Mouse (Mus musculus) stomach, embryonic 14.5 days (tissue): ENCODE measurements around the gene Aig1. TPM values are rescaled to one million over a fixed set of nuclear protein-coding genes. Genes with fewer than 3 reads are reported as not detected.

Experiments used
- ATAC-seq: fragments of 200-750 bp; cut with Nextera tagmentation; 2 replicates; pipeline ENCODE4 v1.8.0; 2017; ENCODE audit warnings: low read depth, moderate TSS enrichment; ENCODE audit not compliant: insufficient number of reproducible peaks, insufficient read depth, low FRiP score
- H3K27ac ChIP-seq: fragments of 300-500 bp; sonication (generic); 2 replicates; pipeline ENCODE4 v1.5.1; 2014; ENCODE audit warnings: mild to moderate bottlenecking, low read length, moderate library complexity, mixed read lengths
- H3K27me3 ChIP-seq: fragments of 300-500 bp; sonication (generic); 2 replicates; pipeline ENCODE4 v1.6.1; 2014; ENCODE audit warnings: low read length, control low read depth, mixed read lengths; ENCODE audit not compliant: control insufficient read depth, insufficient read depth
- H3K36me3 ChIP-seq: fragments of 300-500 bp; sonication (generic); 2 replicates; pipeline ENCODE4 v1.6.1; 2014; ENCODE audit warnings: mild to moderate bottlenecking, control low read depth, low read length, moderate library complexity, mixed read lengths; ENCODE audit not compliant: control insufficient read depth, insufficient read depth
- H3K4me1 ChIP-seq: fragments of 300-500 bp; sonication (generic); 2 replicates; pipeline ENCODE4 v1.6.1; 2014; ENCODE audit warnings: low read length, control low read depth, mixed read lengths; ENCODE audit not compliant: control insufficient read depth, insufficient read depth
- H3K4me2 ChIP-seq: fragments of 300-500 bp; sonication (generic); replicated peaks from 2 replicates; pipeline ENCODE4 v1.6.1; 2014; ENCODE audit warnings: low read depth, low read length, control low read depth
- H3K4me3 ChIP-seq: fragments of 300-500 bp; sonication (generic); 2 replicates; pipeline ENCODE4 v1.5.1; 2014; ENCODE audit warnings: low read depth, low read length, control low read depth
- H3K9ac ChIP-seq: fragments of 300-500 bp; sonication (generic); replicated peaks from 2 replicates; pipeline ENCODE4 v1.6.1; 2014; ENCODE audit warnings: low read depth, mild to moderate bottlenecking, control low read depth, low read length, moderate library complexity, mixed read lengths
- H3K9me3 ChIP-seq: fragments of 300-500 bp; sonication (generic); 2 replicates; pipeline ENCODE4 v1.6.1; 2016; ENCODE audit warnings: low read depth, low read length, control low read depth; ENCODE audit not compliant: control insufficient read depth
- WGBS: fragments of 180-500 bp; shearing (Covaris S2); extraction: QIAGEN DNeasy Blood & Tissue Kit; methylation state at CpG from one replicate; pipeline ENCODE4 v1.1.7; 2014; 5-methylcytosine and 5-hydroxymethylcytosine counted together
- polyA plus RNA-seq: library from polyadenylated mRNA; unstranded; fragments of >200 nt; fragmentation: Nextera tagmentation; extraction: Ambion mirVana; gene quantifications from 2 replicates; pipeline ENCODE4 v1.2.1, GENCODE M21; 2014

The Aig1 gene
- polyA plus RNA-seq, 1 experiment from 2014 or later, result 38.6 TPM

- no peaks in the 10 kb centered on the region for H3K4me1 ChIP-seq
- H3K4me2 ChIP-seq, result no peak overlapping the region
- H3K9me3 ChIP-seq, result no peaks in the 10 kb centered on the region
- H3K9ac ChIP-seq, result no peak overlapping the region
- H3K36me3 ChIP-seq, result no peaks in the 10 kb centered on the region
- H3K27ac ChIP-seq, result no peak overlapping the region
- no peaks in the 10 kb centered on the region for H3K27me3 ChIP-seq
- ATAC-seq, result no peak
- H3K4me3 ChIP-seq, result no peak overlapping the region
- WGBS, result 79% methylated on average over 2 of the region's 2 CpGs
Measured at GRCm38 (mm10) chr10:13677440-13677839, 191.3 kb downstream of the Aig1 start.

GRCm38 (mm10) chr10:13675033-13675379 is 193.8 kb downstream of the Aig1 start:
- 88% methylated on average over 3 of the region's 3 CpGs for WGBS
- Histone ChIP-seq H3K9me3 (no peaks in the 10 kb centered on the region), H3K4me2 (no peak overlapping the region), H3K4me3 (no peak overlapping the region), H3K36me3 (no peaks in the 10 kb centered on the region), H3K9ac (no peak overlapping the region), H3K27ac (no peak overlapping the region), H3K27me3 (no peaks in the 10 kb centered on the region), H3K4me1 (no peaks in the 10 kb centered on the region)
- ATAC-seq, result no peak

GRCm38 (mm10) chr10:13674304-13675032 is 194.3 kb downstream of the Aig1 start:
- WGBS, result 80% methylated on average over 7 of the region's 7 CpGs

GRCm38 (mm10) chr10:13667166-13667696 is 201.5 kb downstream of the Aig1 start:
- Histone ChIP-seq H3K4me3 (no peak overlapping the region), H3K27me3 (no peaks in the 10 kb centered on the region), H3K27ac (no peak overlapping the region), H3K9me3 (no peaks in the 10 kb centered on the region), H3K9ac (no peak overlapping the region), H3K4me1 (no peaks in the 10 kb centered on the region), H3K4me2 (no peak overlapping the region), H3K36me3 (no peaks in the 10 kb centered on the region)
- ATAC-seq, result no peak
- WGBS, result 63% methylated on average over 10 of the region's 10 CpGs

More at GRCm38 (mm10) chr10:13674304-13675032, 194.3 kb downstream of the Aig1 start:
- ATAC-seq, result no peak
- Histone ChIP-seq H3K27ac (no peak overlapping the region), H3K27me3 (no peaks in the 10 kb centered on the region), H3K36me3 (no peaks in the 10 kb centered on the region), H3K9ac (no peak overlapping the region), H3K4me3 (no peak overlapping the region), H3K9me3 (no peaks in the 10 kb centered on the region), H3K4me2 (no peak overlapping the region), H3K4me1 (no peaks in the 10 kb centered on the region)

- H3K4me2 ChIP-seq, result no peak overlapping the region
- no peak overlapping the region for H3K4me3 ChIP-seq
- ATAC-seq, result no peak
- H3K27ac ChIP-seq, result no peak overlapping the region
- H3K27me3 ChIP-seq, result no peaks in the 10 kb centered on the region
- no peak overlapping the region for H3K9ac ChIP-seq
- H3K9me3 ChIP-seq, result no peaks in the 10 kb centered on the region
- no peaks in the 10 kb centered on the region for H3K4me1 ChIP-seq
- no peaks in the 10 kb centered on the region for H3K36me3 ChIP-seq
Measured at GRCm38 (mm10) chr10:13663476-13663875, 205.3 kb downstream of the Aig1 start.

GRCm38 (mm10) chr10:13659778-13660177 is 209.0 kb downstream of the Aig1 start:
- 56% methylated on average over 2 of the region's 2 CpGs for WGBS
- no peaks in the 10 kb centered on the region for H3K36me3 ChIP-seq
- no peak overlapping the region for H3K4me2 ChIP-seq
- H3K27me3 ChIP-seq, result no peaks in the 10 kb centered on the region
- H3K9ac ChIP-seq, result no peak overlapping the region
- ATAC-seq, result no peak
- no peaks in the 10 kb centered on the region for H3K9me3 ChIP-seq
- H3K27ac ChIP-seq, result no peak overlapping the region
- no peaks in the 10 kb centered on the region for H3K4me1 ChIP-seq
- no peak overlapping the region for H3K4me3 ChIP-seq

GRCm38 (mm10) chr10:13653739-13654462 is 214.9 kb downstream of the Aig1 start:
- no peaks in the 10 kb centered on the region for H3K36me3 ChIP-seq
- no peak for ATAC-seq
- no peaks in the 10 kb centered on the region for H3K9me3 ChIP-seq
- no peak overlapping the region for H3K4me3 ChIP-seq
- H3K9ac ChIP-seq, result no peak overlapping the region
- WGBS, result 86% methylated on average over 10 of the region's 10 CpGs
- H3K27ac ChIP-seq, result no peak overlapping the region
- H3K4me2 ChIP-seq, result no peak overlapping the region
- H3K4me1 ChIP-seq, result no peaks in the 10 kb centered on the region
- H3K27me3 ChIP-seq, result no peaks in the 10 kb centered on the region

- Histone ChIP-seq H3K27ac (no peak overlapping the region), H3K9ac (no peak overlapping the region), H3K27me3 (no peaks in the 10 kb centered on the region), H3K9me3 (no peaks in the 10 kb centered on the region), H3K36me3 (no peaks in the 10 kb centered on the region), H3K4me1 (no peaks in the 10 kb centered on the region), H3K4me3 (no peak overlapping the region), H3K4me2 (no peak overlapping the region)
- ATAC-seq, result no peak
- WGBS, result 83% methylated on average over 7 of the region's 7 CpGs
Measured at GRCm38 (mm10) chr10:13653326-13653725, 215.5 kb downstream of the Aig1 start.
